Mouse (Mus musculus) cerebellum, adult 2 months (tissue): ENCODE measurements around the gene Adat3.

Experiments
- CTCF ChIP-seq: fragments of 200-500 bp; IDR thresholded peaks from 2 replicates; pipeline ENCODE4 v1.5.1; 2011; ENCODE audit warnings: low read depth, mild to moderate bottlenecking, control low read depth, low read length, moderate library complexity, borderline replicate concordance; ENCODE audit not compliant: insufficient read depth
- POLR2A ChIP-seq: fragments of 200-500 bp; IDR thresholded peaks from 2 replicates; pipeline ENCODE4 v1.6.1; 2011; ENCODE audit warnings: low read length, control low read depth, borderline replicate concordance; ENCODE audit not compliant: insufficient read depth

- TF ChIP-seq CTCF (no peak), POLR2A (no peak)
Observed at GRCm38 (mm10) chr10:80606306-80606705, 3.6 kb downstream of the Adat3 start.
